Mouse (Mus musculus): ENCODE measurements at regions not wholly inside any gene's neighbourhood (a gene's known extent, or its start where the extent isn't known, plus 50 kb on each side); places are given as distances from the start of the nearest gene placed in this dataset.

DNA sequence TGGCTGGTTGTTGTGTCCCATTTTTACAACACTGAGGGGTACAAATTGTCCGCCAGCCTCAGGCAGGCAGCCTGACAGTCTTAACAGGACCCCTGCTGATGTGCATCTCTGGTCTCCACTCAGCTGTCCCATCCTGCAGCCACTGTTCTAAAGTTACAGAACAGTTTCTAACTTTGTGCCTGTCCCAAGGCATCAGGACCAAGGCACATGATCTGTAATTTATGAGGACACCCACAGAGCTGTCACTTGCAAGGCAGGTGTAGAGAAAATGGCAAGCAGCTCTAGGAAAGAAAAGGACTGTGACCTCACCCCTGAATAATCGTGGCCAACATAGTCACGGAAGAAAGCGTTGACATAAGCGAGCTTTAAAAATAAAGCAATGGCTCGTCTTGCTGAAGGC is 93.0 kb upstream of the Vgll2 start:
- no peaks in the 10 kb centered on the region for H3K9me3 ChIP-seq (ENCODE audit: control insufficient read depth, low read length)
- no peak for TF ChIP-seq CTCF (IDR thresholded peaks at IDR 0.05; ENCODE audit: low read depth)
- TF ChIP-seq EP300 (optimal IDR thresholded peaks at IDR 0.05): no peak
- 77% methylated on average over 6 of the region's 6 CpGs for WGBS
- no peaks in the 10 kb centered on the region for H3K27me3 ChIP-seq (ENCODE audit: control insufficient read depth, insufficient read depth, low read length)
- H3K4me2 ChIP-seq (replicated peaks; ENCODE audit: low read depth): no peak overlapping the region
- no peak overlapping the region for H3K4me3 ChIP-seq (ENCODE audit: low read depth, low read length)
- no peaks in the 10 kb centered on the region for H3K4me1 ChIP-seq (replicated peaks; ENCODE audit: control insufficient read depth, insufficient read depth)
- no peak for ATAC-seq (ENCODE audit: low FRiP score, low TSS enrichment)
- no peak overlapping the region for H3K27ac ChIP-seq (replicated peaks)
- DNase-seq (ENCODE audit: low spot score): no peak
- no peak overlapping the region for H3K9ac ChIP-seq (ENCODE audit: low read length)
- H3K36me3 ChIP-seq (ENCODE audit: control insufficient read depth, insufficient read depth, low read length): no peaks in the 10 kb centered on the region

DNA sequence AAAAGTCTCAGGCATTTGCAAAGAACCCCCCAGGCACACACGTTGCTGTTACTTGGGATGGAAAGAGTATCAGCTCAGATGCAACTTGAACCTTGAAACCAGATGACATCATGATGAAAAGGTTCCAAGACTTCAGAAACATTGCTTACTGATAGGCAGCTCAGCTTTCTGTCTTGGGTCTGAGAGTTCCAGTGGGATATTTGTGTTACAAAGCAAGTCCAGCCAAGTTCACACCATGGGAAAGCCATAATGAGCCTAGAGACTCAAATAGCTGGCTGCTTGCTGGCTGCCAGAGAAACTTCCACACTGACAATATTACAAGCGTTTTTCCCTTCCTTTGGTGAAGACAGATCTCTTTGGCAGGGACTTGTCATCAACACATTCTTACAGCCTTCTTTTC is 92.0 kb upstream of the Vgll2 start:
- Histone ChIP-seq H3K36me3 (ENCODE audit: control insufficient read depth, insufficient read depth, low read length) (no peaks in the 10 kb centered on the region), H3K4me2 (replicated peaks; ENCODE audit: low read depth) (no peak overlapping the region), H3K4me1 (replicated peaks; ENCODE audit: control insufficient read depth, insufficient read depth) (no peaks in the 10 kb centered on the region), H3K9me3 (ENCODE audit: control insufficient read depth, low read length) (no peaks in the 10 kb centered on the region), H3K4me3 (ENCODE audit: low read depth, low read length) (no peak overlapping the region), H3K27ac (replicated peaks) (no peak overlapping the region), H3K9ac (ENCODE audit: low read length) (no peak overlapping the region), H3K27me3 (ENCODE audit: control insufficient read depth, insufficient read depth, low read length) (no peaks in the 10 kb centered on the region)
- whole genome bisulfite sequencing: 48% methylated on average over 2 of the region's 2 CpGs
- no peak for DNase-seq (ENCODE audit: low spot score)
- ATAC-seq (ENCODE audit: low FRiP score, low TSS enrichment): no peak
- no peak for TF ChIP-seq EP300 (optimal IDR thresholded peaks at IDR 0.05)
- no peak for TF ChIP-seq CTCF (IDR thresholded peaks at IDR 0.05; ENCODE audit: low read depth)

DNA sequence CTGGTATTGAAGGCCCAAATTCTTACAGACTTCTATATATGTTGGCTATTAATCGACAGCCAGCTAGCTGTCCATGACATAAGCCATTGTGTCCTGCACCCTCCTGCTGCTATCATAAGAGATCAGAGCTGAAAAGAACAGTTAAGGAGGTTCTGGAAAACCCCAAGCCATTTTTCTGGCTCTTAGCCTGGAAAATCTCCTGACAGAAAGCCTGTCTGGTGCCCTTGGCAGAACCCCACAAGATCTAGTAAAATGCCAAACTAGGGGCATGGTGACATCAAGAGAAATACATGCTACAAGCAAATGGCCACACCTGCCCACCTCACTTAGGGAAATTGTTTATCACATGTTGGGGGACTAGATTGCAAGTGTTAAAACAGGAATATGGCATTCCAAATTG is 91.6 kb upstream of the Vgll2 start:
- TF ChIP-seq CTCF (IDR thresholded peaks at IDR 0.05; ENCODE audit: low read depth) (no peak), EP300 (optimal IDR thresholded peaks at IDR 0.05) (no peak)
- no peak overlapping the region for H3K9ac ChIP-seq (ENCODE audit: low read length)
- H3K4me1 ChIP-seq (replicated peaks; ENCODE audit: control insufficient read depth, insufficient read depth): no peaks in the 10 kb centered on the region
- H3K4me3 ChIP-seq (ENCODE audit: low read depth, low read length): no peak overlapping the region
- H3K27ac ChIP-seq (replicated peaks): no peak overlapping the region
- H3K9me3 ChIP-seq (ENCODE audit: control insufficient read depth, low read length): no peaks in the 10 kb centered on the region
- no peaks in the 10 kb centered on the region for H3K36me3 ChIP-seq (ENCODE audit: control insufficient read depth, insufficient read depth, low read length)
- DNase-seq (ENCODE audit: low spot score) (no peak), ATAC-seq (ENCODE audit: low FRiP score, low TSS enrichment) (no peak)
- no peaks in the 10 kb centered on the region for H3K27me3 ChIP-seq (ENCODE audit: control insufficient read depth, insufficient read depth, low read length)
- WGBS: 93% methylated on average over 1 of the region's 1 CpGs
- H3K4me2 ChIP-seq (replicated peaks; ENCODE audit: low read depth): no peak overlapping the region

DNA sequence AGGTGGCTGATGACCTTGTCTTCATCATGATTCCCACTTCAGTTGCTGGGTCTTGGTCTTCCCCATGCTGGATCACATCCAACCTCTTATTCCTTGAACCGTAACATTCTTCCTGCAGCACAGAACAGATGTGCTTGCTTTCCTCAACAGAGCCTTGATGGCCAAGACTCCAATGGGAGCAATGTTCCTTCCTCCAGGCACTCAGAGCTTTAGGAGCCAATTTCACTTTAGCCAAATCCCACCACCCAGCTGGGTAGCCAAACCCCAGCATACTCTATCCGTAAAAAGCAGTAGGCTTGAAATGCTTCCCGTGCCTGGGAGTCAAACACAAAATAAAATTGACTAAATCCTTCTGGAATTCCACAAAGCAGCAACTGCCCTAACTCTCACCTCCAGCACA is 86.8 kb upstream of the Vgll2 start:
- WGBS: 76% methylated on average over 3 of the region's 3 CpGs

DNA sequence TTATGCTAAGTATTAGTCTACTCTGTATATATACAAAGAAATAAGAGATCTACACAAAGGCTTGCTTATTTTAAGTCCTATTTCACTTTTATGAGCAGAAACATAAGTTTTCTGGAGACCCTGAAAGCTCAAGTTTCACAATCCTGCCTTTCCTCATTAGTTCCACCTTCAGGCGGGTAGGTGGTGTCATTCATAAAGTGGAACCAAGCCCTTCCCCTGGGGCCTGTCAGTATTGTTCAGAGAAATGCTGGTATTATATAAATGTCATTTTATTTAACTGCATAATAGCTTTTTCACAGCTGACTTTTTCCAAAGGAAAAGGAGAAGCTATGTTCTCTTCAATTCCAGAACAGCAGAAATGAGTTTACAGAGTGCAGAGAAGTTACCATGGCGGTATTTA is 81.1 kb upstream of the Vgll2 start:
- H3K36me3 ChIP-seq (ENCODE audit: control insufficient read depth, insufficient read depth, low read length): no peaks in the 10 kb centered on the region
- no peak overlapping the region for H3K9ac ChIP-seq (ENCODE audit: low read length)
- ATAC-seq (ENCODE audit: low FRiP score, low TSS enrichment): no peak
- H3K9me3 ChIP-seq (ENCODE audit: control insufficient read depth, low read length): no peaks in the 10 kb centered on the region
- no peak for DNase-seq (ENCODE audit: low spot score)
- 74% methylated on average over 2 of the region's 2 CpGs for WGBS
- TF ChIP-seq EP300 (optimal IDR thresholded peaks at IDR 0.05) (no peak), CTCF (IDR thresholded peaks at IDR 0.05; ENCODE audit: low read depth) (no peak)
- no peak overlapping the region for H3K27ac ChIP-seq (replicated peaks)
- no peak overlapping the region for H3K4me2 ChIP-seq (replicated peaks; ENCODE audit: low read depth)
- H3K4me1 ChIP-seq (replicated peaks; ENCODE audit: control insufficient read depth, insufficient read depth): no peaks in the 10 kb centered on the region
- no peak overlapping the region for H3K4me3 ChIP-seq (ENCODE audit: low read depth, low read length)
- no peaks in the 10 kb centered on the region for H3K27me3 ChIP-seq (ENCODE audit: control insufficient read depth, insufficient read depth, low read length)

More for the DNA sequence above, 86.8 kb upstream of the Vgll2 start:
- ATAC-seq (ENCODE audit: low FRiP score, low TSS enrichment) (no peak), DNase-seq (ENCODE audit: low spot score) (no peak)
- no peaks in the 10 kb centered on the region for H3K36me3 ChIP-seq (ENCODE audit: control insufficient read depth, insufficient read depth, low read length)
- no peak for TF ChIP-seq CTCF (IDR thresholded peaks at IDR 0.05; ENCODE audit: low read depth)
- no peak for TF ChIP-seq EP300 (optimal IDR thresholded peaks at IDR 0.05)
- no peaks in the 10 kb centered on the region for H3K4me1 ChIP-seq (replicated peaks; ENCODE audit: control insufficient read depth, insufficient read depth)
- H3K9me3 ChIP-seq (ENCODE audit: control insufficient read depth, low read length): no peaks in the 10 kb centered on the region
- H3K27me3 ChIP-seq (ENCODE audit: control insufficient read depth, insufficient read depth, low read length): no peaks in the 10 kb centered on the region
- H3K9ac ChIP-seq (ENCODE audit: low read length): no peak overlapping the region
- no peak overlapping the region for H3K4me2 ChIP-seq (replicated peaks; ENCODE audit: low read depth)
- H3K4me3 ChIP-seq (ENCODE audit: low read depth, low read length): no peak overlapping the region
- no peak overlapping the region for H3K27ac ChIP-seq (replicated peaks)

DNA sequence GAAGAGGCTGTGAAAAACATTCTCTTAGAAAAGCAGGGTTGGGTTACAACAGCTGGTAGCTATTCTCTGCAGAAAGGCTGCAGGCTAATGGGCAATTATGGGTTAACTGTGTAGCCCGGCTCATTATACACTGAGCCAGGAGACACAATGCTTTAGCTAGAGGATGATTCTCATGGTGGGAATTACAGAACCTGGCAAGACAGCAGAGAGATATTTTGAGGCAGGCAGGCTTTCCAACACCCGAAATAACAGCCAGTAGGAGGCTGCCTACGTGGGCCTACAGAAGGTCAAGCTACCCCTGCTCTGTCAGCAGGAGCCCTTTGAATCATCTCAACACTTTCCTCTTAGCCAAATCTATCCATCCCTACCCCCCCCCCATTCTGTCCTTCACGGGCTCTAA is 76.6 kb upstream of the Vgll2 start:
- Histone ChIP-seq H3K27me3 (ENCODE audit: control insufficient read depth, insufficient read depth, low read length) (no peaks in the 10 kb centered on the region), H3K9ac (ENCODE audit: low read length) (no peak overlapping the region), H3K36me3 (ENCODE audit: control insufficient read depth, insufficient read depth, low read length) (no peaks in the 10 kb centered on the region), H3K4me3 (ENCODE audit: low read depth, low read length) (no peak overlapping the region), H3K4me2 (replicated peaks; ENCODE audit: low read depth) (no peak overlapping the region), H3K9me3 (ENCODE audit: control insufficient read depth, low read length) (no peaks in the 10 kb centered on the region), H3K27ac (replicated peaks) (no peak overlapping the region), H3K4me1 (replicated peaks; ENCODE audit: control insufficient read depth, insufficient read depth) (no peaks in the 10 kb centered on the region)
- TF ChIP-seq CTCF (IDR thresholded peaks at IDR 0.05; ENCODE audit: low read depth) (no peak), EP300 (optimal IDR thresholded peaks at IDR 0.05) (no peak)
- DNase-seq (ENCODE audit: low spot score) (no peak), ATAC-seq (ENCODE audit: low FRiP score, low TSS enrichment) (no peak)
- 51% methylated on average over 4 of the region's 4 CpGs for WGBS
